Mouse (Mus musculus) kidney, adult 2 months (tissue): ENCODE measurements around the gene Zc3h15.

Source experiments
- CTCF ChIP-seq: fragments of 200-500 bp; conservative IDR thresholded peaks from 2 replicates; pipeline ENCODE4 v1.5.1; 2011; ENCODE audit warnings: low read depth, mild to moderate bottlenecking, control low read depth, low read length, moderate library complexity, mixed read lengths; ENCODE audit not compliant: insufficient read depth, insufficient read length
- POLR2A ChIP-seq: fragments of 200-500 bp; IDR thresholded peaks from one replicate; pipeline ENCODE4 v1.6.1; 2011; ENCODE audit warnings: low read depth, low read length, control low read depth

DNA sequence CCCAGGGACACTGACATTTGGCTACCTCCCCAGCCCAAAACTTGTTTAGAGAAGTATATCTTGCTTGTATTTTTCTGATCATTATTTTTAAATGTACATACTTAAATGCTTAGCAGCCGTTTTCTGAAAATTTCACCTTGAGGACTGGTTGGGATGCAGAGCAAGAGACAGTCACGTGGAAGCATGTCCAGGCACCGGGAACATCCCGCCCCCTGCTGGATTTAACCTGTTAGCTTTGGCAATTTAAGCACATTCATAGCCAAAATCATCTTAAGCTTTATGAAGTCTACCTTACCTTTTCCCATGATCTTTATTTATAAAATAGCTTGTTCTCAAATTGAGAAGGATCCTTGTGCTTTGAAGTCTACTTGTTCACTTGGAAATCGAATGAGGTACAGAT lies 25.8 kb downstream of the Zc3h15 start:
- peak; percentile 50 for TF ChIP-seq CTCF
- no peak for TF ChIP-seq POLR2A
